Mouse (Mus musculus) heart, adult 2 months (tissue): Measurements from ENCODE around the gene Mlana. TPM values are rescaled to one million over a fixed set of nuclear protein-coding genes. Genes with fewer than 3 reads are reported as not detected.
A peak's percentile ranks its signal among the peaks of the same experiment; 100 is the strongest.

Experiments
- DNase-seq, 2 experiments: peaks; one replicate each; pipeline ENCODE4 v3.0.0; 2021
- H3K27ac ChIP-seq: fragments of 200-600 bp; 2 replicates; pipeline ENCODE4 v1.8.1; 2022
- H3K27me3 ChIP-seq: fragments of 200-500 bp; 2 replicates; pipeline ENCODE4 v1.6.1; 2012; ENCODE audit warnings: mild to moderate bottlenecking, low read length, inconsistent platforms, mixed read lengths; ENCODE audit not compliant: control insufficient read depth, insufficient read depth
- H3K36me3 ChIP-seq: fragments of 200-500 bp; 2 replicates; pipeline ENCODE4 v1.6.1; 2012; ENCODE audit warnings: low read length, inconsistent platforms; ENCODE audit not compliant: control insufficient read depth, insufficient read depth
- H3K4me1 ChIP-seq: fragments of 200-500 bp; 2 replicates; pipeline ENCODE4 v1.6.1; 2011; ENCODE audit warnings: low read length; ENCODE audit not compliant: control insufficient read depth, insufficient read depth
- H3K4me3 ChIP-seq: fragments of 200-600 bp; 2 replicates; pipeline ENCODE4 v1.8.1; 2022
- H3K79me2 ChIP-seq: fragments of 200-500 bp; replicated peaks from 2 replicates; pipeline ENCODE4 v1.6.1; 2012; ENCODE audit warnings: mild to moderate bottlenecking, inconsistent platforms, low read length, moderate library complexity, mixed read lengths; ENCODE audit not compliant: control insufficient read depth, insufficient read depth
- H3K9ac ChIP-seq: fragments of 200-500 bp; 2 replicates; pipeline ENCODE4 v1.6.1; 2012; ENCODE audit warnings: low read depth, mild to moderate bottlenecking, control low read depth, inconsistent platforms, low read length, mixed read lengths
- CTCF ChIP-seq: fragments of 200-600 bp; IDR thresholded peaks from 2 replicates; pipeline ENCODE4 v1.8.1; 2022; ENCODE audit warnings: antibody characterized with exemption, mild to moderate bottlenecking, moderate library complexity
- EP300 ChIP-seq: fragments of 200-500 bp; IDR thresholded peaks from 2 replicates; pipeline ENCODE4 v1.6.1; 2011; ENCODE audit warnings: low read depth, low read length, control low read depth; ENCODE audit not compliant: insufficient read depth
- POLR2A ChIP-seq: fragments of 200-500 bp; IDR thresholded peaks from 2 replicates; pipeline ENCODE4 v1.6.1; 2011; ENCODE audit warnings: mild to moderate bottlenecking, low read depth, low read length, control low read depth; ENCODE audit not compliant: insufficient read depth
- WGBS: fragments of 180-500 bp; shearing (Covaris S2); methylation state at CpG from one replicate; pipeline ENCODE4 v1.1.7; 2018; 5-methylcytosine and 5-hydroxymethylcytosine counted together
- intact Hi-C: fragments of 180-260 bp; cut with DNase I; formaldehyde crosslinking; loops from one replicate; pipeline ENCODE4 v1.15.1; 2025
- polyA plus RNA-seq: library from polyadenylated mRNA; depleted of rRNA; stranded (reverse); fragments of >200 nt; gene quantifications from 2 replicates; pipeline ENCODE4 v1.2.3, GENCODE M21; 2012
- total RNA-seq, 2 experiments: library from RNA; stranded (reverse); gene quantifications; 2 replicates each; pipeline ENCODE4 v1.2.3; 2021

The Mlana gene
- total and polyA plus RNA-seq, 3 experiments: 0.59 to 4.2 (median 1.4) TPM

DNA sequence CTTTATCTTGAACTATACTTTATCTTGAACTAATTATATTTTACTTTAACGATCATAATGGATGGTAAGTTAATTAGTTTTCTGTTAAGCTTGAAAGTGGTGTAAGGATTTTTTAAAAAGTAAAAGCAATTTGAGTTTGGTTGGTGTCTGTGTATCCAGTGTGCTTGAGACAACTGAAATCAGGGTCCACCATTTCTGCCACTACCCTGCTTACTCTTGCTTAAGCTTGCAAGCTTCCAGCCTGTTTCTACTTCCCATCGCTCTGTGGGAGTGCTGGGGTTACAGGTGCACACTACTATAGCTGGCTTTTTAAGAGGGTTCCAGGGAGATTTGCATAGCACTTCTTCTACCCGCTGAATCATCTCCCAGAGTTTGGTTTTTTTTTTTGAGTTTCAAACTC is 11.8 kb downstream of the Mlana start:
- Histone ChIP-seq H3K79me2 (no peaks in the 10 kb centered on the region), H3K4me3 (no peak overlapping the region), H3K4me1 (no peaks in the 10 kb centered on the region), H3K27me3 (no peaks in the 10 kb centered on the region), H3K36me3 (no peaks in the 10 kb centered on the region), H3K9ac (no peak overlapping the region), H3K27ac (no peak overlapping the region)
- no peak for DNase-seq
- no peak for TF ChIP-seq POLR2A
- no peak for TF ChIP-seq CTCF
- WGBS: 80% methylated on average over 3 of the region's 3 CpGs
- intact Hi-C loops: no loop called here

DNA sequence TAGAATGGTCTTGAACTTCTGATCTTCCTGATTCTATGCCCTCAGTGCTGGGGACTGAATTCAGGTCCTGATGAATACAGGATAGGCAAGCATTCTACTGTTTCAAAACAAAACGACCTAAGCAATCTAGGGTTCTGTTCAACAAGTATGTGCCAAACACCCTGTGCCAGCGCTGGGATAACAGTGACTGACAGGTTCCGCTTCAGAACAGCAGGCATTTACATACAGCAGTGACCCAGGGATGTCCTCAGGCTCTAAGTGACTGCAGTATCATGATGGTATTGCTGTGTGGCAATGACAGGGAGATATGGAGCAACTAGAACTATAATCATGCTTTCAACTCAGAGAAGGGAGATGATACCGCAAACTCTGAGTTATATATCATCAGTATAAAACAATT is 15.8 kb downstream of the Mlana start:
- TF ChIP-seq POLR2A (no peak), EP300 (no peak), CTCF (no peak)
- no peaks in the 10 kb centered on the region for H3K36me3 ChIP-seq
- H3K4me3 ChIP-seq: no peak overlapping the region
- intact Hi-C loops: no loop called here
- WGBS: 72% methylated on average over 4 of the region's 4 CpGs
- H3K27me3 ChIP-seq: no peaks in the 10 kb centered on the region
- H3K4me1 ChIP-seq: no peaks in the 10 kb centered on the region
- no peak overlapping the region for H3K27ac ChIP-seq
- no peak for DNase-seq
- H3K9ac ChIP-seq: no peak overlapping the region
- no peaks in the 10 kb centered on the region for H3K79me2 ChIP-seq

DNA sequence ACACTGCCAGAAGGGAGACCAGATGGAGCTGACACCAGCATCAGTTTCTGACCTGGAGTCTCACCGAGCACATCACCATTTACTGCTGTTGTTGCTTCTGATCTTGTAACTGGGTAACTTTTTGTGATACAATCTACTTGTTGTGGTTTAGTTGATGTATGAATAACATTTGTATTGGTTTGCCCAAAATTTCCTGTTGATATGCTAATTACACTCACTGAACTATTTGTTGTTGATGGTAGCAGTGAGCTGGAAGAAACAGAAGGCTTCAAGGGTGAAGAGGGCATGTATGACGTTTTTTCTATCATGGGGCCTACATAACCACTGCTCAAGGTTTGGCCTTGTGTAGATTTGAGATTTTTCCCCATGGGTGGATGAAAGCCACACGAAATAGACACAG is 20.2 kb downstream of the Mlana start:
- DNase-seq: no peak
- H3K79me2 ChIP-seq: no peaks in the 10 kb centered on the region
- TF ChIP-seq POLR2A: no peak
- TF ChIP-seq CTCF: no peak
- no peak for TF ChIP-seq EP300
- H3K27me3 ChIP-seq: no peaks in the 10 kb centered on the region
- no peaks in the 10 kb centered on the region for H3K36me3 ChIP-seq
- WGBS: 87% methylated on average over 3 of the region's 3 CpGs
- H3K27ac ChIP-seq: no peak overlapping the region
- H3K9ac ChIP-seq: no peak overlapping the region
- intact Hi-C loops: no loop called here
- H3K4me3 ChIP-seq: no peak overlapping the region
- no peaks in the 10 kb centered on the region for H3K4me1 ChIP-seq

DNA sequence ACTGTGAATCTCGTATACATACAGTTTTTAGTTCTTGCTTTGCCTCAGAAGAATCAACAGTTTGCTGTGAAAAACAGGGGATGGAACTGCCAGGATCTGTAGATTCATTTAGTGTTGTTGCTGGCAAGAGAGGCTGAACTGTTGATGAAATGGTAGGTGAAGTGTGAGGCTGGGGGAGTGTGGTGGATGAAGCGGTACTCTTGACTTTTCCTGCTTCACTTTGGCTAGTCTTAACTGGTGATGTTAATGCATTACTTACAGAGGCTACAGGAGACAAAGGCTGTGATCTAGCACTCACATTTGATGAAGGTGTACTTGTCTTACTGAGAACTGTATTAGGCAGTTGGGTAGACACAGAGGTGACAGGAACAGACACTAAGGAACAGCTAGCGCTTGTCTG is 20.9 kb downstream of the Mlana start:
- no peaks in the 10 kb centered on the region for H3K36me3 ChIP-seq
- H3K9ac ChIP-seq: no peak overlapping the region
- no peak overlapping the region for H3K27ac ChIP-seq
- no peak overlapping the region for H3K4me3 ChIP-seq
- H3K79me2 ChIP-seq: no peaks in the 10 kb centered on the region
- no peaks in the 10 kb centered on the region for H3K27me3 ChIP-seq
- TF ChIP-seq EP300 (no peak), POLR2A (no peak), CTCF (no peak)
- intact Hi-C loops: no loop called here
- H3K4me1 ChIP-seq: no peaks in the 10 kb centered on the region
- WGBS: 96% methylated on average over 3 of the region's 3 CpGs
- DNase-seq: no peak

DNA sequence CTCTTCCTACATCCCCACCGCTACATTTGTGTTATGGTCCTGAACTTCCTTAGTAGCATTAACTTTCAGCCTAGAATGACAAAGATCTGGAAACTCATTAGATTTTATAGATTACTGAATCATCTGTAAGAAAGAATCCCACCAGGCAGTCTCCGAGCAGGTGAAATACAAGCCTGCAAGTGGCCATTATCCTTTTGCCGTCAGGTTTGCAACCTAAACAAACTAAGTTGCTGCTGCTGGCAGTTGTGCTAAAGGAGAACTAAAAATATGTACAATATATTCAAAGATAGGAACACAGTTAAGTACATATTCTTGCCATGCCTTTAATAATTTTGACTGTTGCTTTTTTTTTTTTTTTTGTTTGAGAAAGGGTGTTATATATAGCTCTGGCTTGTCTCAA is 37.8 kb downstream of the Mlana start:
- no peak overlapping the region for H3K27ac ChIP-seq
- H3K79me2 ChIP-seq: no peaks in the 10 kb centered on the region
- H3K9ac ChIP-seq: no peak overlapping the region
- H3K36me3 ChIP-seq: no peaks in the 10 kb centered on the region
- no peaks in the 10 kb centered on the region for H3K4me1 ChIP-seq
- H3K27me3 ChIP-seq: no peaks in the 10 kb centered on the region
- WGBS: 90% methylated on average over 3 of the region's 3 CpGs
- no peak for DNase-seq
- intact Hi-C loops: no loop called here
- H3K4me3 ChIP-seq: no peak overlapping the region
- no peak for TF ChIP-seq EP300
- no peak for TF ChIP-seq CTCF
- TF ChIP-seq POLR2A: no peak

DNA sequence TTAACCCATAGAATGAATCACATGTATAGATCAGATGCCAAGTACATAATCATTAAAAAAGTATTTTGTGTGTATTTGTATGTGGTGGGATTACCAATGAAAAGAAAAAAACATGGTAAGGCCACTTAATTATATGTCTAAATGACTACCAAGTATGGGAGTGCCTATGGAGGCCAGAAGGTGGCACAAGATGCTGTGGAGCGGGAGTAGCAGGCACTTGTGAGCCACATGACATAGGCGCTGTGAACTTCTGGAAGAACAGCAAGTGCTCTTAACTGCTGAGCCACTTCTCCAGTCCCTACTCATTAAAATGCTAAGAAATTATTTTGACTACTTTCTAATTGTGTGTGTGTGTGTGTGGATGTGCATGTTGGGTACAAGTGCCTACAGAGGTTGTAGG is 42.0 kb downstream of the Mlana start:
- intact Hi-C loops: no loop called here
- H3K27me3 ChIP-seq: no peaks in the 10 kb centered on the region
- TF ChIP-seq CTCF (peak; percentile 22; the same call in 1 of the 2 replicates), EP300 (no peak)
- H3K9ac ChIP-seq: no peak overlapping the region
- no peaks in the 10 kb centered on the region for H3K79me2 ChIP-seq
- no peak overlapping the region for H3K4me3 ChIP-seq
- H3K4me1 ChIP-seq: no peaks in the 10 kb centered on the region
- H3K27ac ChIP-seq: no peak overlapping the region
- no peaks in the 10 kb centered on the region for H3K36me3 ChIP-seq
- WGBS: 95% methylated on average over 2 of the region's 2 CpGs
- no peak for DNase-seq
